Mouse (Mus musculus) cerebellum, adult 2 months (tissue): ENCODE measurements around the gene Mdm2.

Experiments used
- CTCF ChIP-seq: fragments of 200-500 bp; IDR thresholded peaks from 2 replicates; pipeline ENCODE4 v1.5.1; 2011; ENCODE audit warnings: low read depth, mild to moderate bottlenecking, control low read depth, low read length, moderate library complexity, borderline replicate concordance; ENCODE audit not compliant: insufficient read depth
- POLR2A ChIP-seq: fragments of 200-500 bp; IDR thresholded peaks from 2 replicates; pipeline ENCODE4 v1.6.1; 2011; ENCODE audit warnings: low read length, control low read depth, borderline replicate concordance; ENCODE audit not compliant: insufficient read depth

- no peak for TF ChIP-seq CTCF
- no peak for TF ChIP-seq POLR2A
These were observed 2.2 kb downstream of the Mdm2 start for GRCm38 (mm10) chr10:117708376-117708775.
